Mouse (Mus musculus): ENCODE measurements around the gene Dgke.
"Not testable (repeated sequence)": the region's sequence is repeated elsewhere in the genome, so short reads cannot be mapped to it uniquely, and the experiment has no call there.

Gene Dgke

DNA sequence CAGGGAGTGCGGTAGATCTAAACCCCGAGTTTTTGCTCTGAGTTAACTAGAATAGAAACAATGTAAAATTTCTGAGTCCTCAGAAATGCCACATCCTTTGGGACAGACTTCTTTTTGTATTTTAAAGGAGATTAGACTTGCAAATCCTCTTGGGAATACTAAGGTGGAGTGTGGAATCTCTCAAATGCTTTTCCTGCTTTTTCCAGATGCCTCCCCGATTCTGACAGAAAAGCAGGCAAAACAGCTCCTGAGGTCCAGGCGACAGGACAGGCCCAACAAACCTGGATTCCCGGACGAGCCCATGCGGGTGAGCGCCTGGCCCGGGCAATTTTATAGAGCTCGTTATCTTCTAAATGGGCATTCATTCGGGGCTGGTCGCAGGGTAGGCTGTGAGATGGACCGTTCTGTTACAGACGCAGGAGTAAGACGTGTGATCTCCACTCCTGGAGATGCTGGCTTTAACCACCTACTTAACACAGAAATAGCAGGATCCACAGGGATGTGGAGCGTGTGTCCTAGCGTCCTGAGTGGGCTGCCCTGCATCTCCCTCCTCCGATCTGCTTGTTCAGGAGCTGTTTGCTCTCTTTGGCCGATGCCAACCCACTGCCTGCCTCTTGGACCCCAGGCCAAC is 8.2 kb upstream of the Dgke start:
- DNase-seq (ENCODE audit: low spot score) = no peak

DNA sequence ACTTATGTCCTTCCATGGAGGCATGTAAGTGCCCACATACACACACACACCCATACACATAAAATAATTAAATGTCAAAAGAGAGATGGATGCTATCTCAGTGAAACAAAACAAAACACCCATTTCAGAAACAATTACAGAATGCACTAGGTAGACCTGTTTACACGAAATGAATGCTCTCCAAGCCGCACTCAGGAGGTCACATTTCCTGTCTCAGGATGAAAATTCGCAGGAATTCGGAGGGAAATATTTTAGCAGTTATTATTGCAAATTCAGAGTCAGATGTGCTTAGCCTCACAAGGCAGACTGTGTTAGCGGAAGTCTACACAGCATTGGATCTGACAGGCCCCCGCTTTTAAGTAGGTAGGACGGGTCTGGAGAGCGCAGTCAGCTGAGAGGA is 6.9 kb upstream of the Dgke start, which contains the start of gene Gm525:
TSS of gene Gm525 (plus strand) at position 301 of the 400 bp plus-strand sequence.
- DNase-seq (ENCODE audit: low spot score) = no peak

DNA sequence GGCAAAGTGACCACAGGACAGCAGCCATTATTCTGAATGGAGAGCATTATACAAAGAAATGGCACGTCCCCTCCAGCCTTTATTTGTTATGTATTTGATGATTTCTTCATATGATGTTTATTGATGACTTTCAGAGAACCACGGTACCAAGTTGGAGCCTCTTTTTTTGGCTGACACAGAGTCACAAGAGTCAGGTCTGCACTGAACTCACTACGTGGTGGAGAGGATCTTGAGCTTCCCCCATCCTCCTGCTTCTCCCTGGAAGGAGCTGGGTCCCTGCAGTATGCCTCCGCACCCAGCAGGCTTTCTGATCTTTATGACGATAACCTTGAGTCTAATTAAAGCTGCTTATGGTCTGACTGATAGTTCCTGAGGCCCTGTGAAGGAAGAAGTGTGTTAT is 4.9 kb upstream of the Dgke start:
- DNase-seq (ENCODE audit: low spot score) = no peak

DNA sequence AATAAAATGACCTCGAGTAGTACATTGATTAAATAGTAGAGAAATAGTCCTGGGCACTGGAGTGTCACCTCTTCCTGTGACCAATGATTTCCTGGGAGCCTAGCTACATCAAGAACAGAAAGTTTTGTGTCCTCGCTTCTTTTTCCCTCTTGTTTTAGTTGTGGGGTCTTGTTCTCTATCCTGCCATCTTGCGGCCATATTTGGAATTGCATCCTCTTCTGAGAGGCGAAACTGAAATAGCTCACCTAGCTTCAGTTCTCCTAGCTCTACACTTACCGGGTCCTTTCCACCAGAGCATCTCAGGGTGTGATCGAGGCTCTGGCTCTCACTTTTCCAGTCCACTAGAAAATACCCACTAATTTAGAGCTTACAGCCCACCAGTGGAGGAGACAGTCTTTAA is 2.7 kb upstream of the Dgke start:
- peak; percentile 68 for DNase-seq (ENCODE audit: low spot score)

DNA sequence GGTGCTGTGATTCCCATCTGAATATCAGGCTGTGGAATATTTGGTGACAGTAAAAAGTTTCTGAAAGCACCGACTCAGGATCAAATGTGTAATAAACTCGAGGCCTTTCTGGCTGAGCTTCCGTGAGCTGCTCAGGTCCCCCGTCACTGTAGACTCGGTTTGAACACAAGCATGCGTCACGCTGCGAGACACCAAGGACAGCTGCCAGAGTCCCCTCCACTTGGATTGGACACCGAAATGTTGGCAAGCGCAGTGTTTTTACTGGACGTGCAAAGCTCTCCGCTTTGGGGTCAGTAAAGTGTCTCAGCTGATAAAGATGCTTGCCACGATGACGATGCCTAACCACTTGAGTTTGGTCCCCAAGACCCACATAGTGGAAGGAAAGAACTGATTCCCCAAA is 2.0 kb upstream of the Dgke start:
- no peak for DNase-seq (ENCODE audit: low spot score)

DNA sequence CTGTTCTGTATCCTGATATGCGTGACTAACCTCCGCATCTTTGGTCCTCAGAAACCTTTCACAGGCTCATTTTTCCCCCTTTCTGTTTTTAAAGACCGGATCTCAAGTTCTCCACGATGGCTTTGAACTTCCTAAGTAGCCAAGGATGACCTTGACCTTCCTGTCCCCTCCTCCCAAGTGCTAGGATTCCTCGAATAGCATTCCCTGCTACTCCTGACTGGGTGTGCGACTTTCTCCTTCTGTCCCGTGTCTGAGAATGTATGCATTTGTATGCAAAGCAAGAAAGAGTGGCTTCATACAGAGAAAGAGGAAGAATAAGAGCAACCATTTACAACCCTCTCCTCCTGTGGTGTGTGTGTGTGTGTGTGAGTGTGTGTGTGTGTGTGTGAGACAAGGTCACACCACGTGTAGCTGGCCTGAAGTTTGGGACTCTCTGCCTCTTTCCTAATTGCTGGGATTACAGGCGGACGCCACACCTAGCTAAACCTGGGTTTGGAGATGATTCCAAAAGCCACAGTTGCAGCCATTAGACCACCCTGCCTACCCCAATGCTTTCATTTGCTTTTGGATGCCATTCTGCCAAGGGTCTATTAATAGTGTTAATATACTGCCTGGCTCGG is 1.3 kb upstream of the Dgke start:
- no peak for DNase-seq (ENCODE audit: low spot score)

DNA sequence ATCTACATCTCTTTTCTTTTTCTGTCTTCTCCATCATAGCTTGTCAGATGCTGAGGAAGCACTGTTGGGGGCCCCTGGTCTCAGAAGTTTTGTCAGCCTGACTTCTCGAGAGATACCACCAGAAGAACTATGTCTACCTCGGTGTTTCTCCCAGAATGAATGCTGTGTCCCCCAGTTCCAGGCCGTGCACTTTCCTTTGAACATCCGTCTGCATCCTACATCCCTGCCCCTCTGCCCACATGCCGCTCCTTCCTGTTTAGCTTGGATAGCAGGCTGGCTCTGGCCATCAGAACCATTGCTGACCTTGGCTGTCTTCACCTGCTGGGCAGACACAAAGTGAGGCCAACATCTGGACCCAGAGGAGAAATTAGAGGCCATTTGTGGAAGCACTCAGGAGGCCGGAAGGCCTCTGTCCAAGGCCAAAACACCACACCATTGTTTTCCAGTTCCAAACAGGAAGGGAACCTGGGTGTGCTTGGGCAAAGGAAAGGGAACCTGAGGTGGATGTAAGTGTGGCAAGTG is 712 bp upstream of the Dgke start:
- no peak for DNase-seq (ENCODE audit: low spot score)

DNA sequence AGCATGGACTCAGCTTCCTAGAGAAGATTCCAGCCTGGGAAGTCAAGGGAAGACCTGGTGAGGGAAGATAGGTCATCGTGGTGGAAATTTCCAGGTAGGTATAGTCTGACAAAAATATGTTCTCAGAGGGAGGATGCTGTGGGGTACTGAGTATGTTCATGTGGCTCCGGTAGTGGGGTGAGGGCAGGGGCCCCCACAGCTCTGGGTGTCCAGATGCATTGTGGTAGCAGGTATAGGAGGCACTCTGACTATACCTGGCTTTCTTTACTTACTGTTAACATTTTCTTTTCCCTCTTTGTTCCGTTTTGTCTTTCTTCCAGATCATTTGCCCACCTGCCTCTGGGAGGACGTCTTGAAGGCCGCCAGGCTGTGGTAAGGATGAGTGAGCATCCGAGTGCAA is 524 bp downstream of the Dgke start:
- DNase-seq (ENCODE audit: low spot score) = no peak

DNA sequence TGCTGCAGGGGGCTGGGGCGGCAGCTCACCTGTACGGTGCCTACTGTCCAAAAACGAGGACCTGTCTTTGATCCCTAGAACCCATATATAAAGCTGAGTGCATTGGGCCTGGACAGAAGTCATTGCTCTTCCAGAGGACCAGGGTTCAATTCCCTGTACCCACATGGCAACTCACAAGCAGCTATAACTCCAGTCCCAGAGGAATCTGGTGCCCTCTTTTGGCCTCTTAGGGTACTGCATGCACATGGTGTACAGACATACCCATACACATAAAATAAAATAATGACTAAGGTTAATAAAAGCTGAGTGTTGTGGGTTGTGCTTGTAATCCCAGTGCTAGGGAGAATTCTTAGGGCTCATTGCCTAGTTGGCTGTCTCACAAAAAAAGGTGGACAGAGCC is 1.4 kb downstream of the Dgke start:
- no peak for DNase-seq (ENCODE audit: low spot score)

DNA sequence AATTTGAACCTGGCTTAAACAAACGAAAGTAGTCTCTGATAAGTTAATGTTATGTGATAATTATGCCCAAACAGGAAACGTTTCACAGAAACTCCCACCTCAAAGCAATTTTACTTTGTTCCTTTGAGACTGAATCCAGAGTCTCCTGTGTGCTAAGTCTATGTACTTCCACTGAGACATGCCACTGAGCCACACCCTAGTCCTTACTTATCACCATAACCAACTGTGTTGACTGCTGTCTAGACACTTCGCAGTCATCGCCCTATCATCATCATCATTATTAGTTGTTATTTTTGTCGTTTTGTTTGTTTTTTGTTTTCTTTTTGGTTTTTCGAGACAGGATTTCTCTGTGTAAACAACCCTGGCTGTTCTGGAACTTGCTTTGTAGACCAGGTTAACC is 2.3 kb downstream of the Dgke start:
- DNase-seq (ENCODE audit: low spot score) = no peak

DNA sequence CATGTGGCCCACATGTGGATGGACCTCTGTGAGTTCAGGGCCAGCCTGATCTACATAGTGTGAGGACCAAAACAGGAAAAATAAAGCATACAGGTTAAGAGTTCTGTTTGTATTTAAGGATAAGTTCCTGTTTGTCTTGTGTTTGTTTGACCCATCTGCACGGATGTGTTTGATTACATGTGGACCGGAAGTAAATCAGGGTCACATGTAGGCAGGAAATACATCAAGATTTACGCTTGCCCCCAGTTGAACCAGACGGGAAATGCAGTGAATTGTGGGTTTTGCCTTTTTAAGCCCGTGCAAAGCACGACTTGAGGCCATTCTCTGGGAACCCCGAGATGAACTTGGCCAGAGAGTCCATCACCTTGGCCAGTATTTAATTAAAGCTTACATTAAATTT is 5.3 kb downstream of the Dgke start:
- no peak for DNase-seq (ENCODE audit: low spot score)

DNA sequence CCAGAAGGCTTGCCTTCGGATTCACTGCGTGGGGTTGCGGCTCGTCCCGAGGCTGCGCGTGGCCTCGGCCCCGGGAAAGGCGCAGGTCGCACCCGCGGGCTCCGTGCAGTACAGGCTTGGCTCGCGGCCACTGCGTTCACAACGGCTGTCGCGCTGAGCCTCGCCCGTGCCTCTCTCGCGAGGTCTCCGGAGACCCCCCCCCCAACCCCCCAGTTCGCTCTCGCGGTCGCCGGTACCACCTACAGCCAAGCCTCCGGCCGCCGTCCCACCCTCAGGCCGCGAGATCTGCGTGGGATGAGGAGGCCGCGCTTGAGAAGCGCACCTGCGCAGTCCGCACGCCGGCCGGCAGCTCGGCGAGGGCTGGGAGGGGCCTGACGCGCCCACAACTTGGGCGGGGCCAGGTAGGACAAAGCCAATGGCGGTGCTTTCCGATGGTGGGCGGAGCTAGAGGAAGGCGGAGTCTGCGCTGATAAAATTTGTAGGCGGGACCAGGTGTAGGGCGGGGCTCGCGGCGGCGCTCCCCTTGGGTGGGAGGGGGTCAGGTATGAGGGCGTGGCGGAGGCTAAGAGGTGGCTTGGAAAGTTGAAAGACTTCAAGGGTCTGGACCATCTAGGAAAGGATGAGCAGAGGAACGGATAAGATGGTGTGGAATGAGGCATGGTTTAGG is 6.1 kb downstream of the Dgke start:
- peak; percentile 91 for DNase-seq (ENCODE audit: low spot score)

DNA sequence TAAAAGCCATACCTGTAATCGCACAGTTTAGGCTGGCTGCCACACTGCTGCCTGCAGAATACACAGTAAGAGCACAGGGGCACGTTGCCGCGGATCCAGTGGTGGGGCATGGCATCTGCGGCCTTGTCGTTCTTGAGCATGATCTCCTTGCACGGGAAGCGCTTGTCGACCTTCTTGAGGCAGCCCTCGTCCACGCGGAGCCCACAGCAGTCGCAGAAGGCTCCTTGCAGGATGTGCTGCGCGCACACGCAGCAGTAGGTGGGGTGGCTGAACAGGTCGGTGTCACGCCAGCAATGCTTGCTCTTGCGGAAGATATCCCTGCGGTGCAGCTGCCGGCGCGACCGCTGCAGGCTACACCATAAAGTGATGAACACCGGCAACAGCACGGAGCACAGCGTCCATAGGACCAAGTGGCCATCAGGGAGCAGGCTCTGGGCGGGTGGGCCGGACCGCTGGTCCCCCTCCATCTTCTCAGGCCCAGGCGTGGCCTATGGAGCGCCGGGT is 6.7 kb downstream of the Dgke start:
- peak; percentile 44 for DNase-seq (ENCODE audit: low spot score)

DNA sequence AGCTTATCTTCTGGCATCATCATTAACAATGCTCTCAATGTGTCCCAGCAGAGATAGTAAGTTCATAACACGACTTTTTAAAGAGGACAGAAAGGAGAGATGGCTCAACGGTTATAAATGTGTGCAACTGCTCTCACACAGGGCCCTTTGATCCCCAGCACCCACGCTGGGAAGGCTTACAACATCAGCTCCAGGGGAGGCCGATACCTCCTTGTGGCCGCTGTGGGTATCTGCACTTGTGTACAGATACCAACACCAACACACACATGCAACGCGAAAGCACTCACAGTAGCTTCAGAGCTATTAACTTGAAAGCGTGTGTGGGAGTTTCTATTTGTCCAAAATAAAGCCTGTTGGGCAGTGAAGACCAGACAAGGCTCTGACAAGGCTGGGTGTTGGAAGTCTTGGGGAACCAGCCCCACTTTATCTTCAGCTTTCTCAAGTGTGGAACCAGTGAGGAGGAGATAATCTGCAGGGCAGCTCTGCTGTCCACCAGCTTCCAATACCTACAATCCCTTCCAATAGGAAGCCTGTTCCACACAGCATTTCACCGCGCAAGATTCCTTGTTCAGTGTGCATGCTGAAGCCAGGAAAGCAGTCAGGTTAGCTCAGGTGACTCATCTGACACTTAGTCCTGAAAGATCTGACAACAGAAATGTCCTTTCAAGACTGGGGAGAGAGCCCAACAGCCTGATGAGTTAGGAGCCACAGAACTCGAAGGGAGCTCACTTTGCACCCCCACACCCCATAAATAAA is 8.0 kb downstream of the Dgke start:
- DNase-seq (ENCODE audit: low spot score) = no peak

DNA sequence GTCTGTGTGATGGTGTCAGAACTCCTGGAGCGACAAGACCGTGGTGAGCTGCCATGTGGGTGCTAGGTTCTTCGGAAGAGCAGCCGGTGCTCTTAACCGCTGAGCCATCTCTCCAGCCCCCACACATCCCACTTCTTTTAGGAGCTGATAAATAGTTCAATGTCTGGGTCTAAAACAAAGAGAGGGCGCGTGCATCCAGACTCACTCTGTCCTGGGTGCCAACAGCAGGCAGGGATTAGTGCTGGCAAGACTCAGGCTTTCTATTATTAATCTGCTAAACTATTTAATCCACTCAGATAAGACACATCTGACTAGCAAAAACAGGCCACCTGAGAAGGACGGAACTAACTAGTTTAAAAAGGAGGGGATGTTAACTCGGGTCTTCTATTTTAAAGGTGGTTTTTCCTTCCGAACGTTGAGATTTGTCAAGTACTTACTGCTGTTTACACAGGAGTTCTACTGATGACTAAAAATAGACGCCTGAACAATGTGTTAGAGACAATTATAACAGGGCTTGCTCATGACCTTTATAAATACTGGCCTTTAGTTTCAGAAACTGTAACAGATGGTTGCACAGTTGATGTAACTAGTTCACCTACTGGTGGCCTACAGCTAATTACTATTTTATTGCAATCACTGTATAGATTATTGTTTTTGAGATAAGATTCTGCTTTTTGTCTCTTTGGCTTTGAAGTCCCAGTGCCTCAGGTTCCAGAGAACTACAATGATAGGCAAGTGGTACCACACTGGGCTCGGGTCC is 10.5 kb downstream of the Dgke start:
- DNase-seq (ENCODE audit: low spot score) = peak; percentile 31

DNA sequence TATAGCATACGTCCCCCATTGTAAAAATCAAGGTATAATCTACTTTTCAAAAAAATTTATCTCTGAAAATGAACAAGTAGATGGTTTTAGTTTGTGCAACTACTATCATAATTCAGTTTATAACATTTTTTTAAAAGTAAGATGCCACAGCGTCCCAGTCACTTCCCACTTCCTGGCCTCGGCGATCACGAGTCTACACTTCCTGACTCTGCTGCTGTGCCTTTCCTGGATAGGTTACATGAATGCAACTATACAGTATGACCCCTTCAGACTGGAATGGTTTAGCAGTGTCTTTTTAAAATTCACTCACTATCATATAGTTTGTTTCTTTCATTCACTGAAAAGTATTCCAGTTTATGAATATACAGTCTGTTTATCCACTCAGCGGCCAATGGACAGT is 14.9 kb downstream of the Dgke start:
- DNase-seq (ENCODE audit: low spot score) = no peak

DNA sequence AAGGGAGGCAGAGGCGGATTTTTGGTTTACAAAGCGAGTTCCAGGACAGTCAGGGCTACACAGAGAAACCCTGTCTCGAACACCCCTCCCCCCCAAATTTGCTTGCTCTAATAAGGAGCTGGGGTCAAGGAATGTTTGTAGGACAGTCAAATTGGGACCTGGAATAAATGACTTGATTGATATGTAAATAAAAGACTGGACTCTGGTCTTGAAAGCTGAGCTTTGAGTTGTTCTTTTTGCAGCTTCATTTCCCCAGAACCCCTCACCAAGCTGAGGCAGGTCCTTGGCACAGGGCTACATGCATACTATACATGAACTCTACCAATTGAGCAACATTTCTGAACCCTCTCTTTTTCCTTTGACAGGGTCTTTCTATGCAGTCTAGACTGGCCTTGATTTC is 20.6 kb downstream of the Dgke start:
- no peak for DNase-seq (ENCODE audit: low spot score)

DNA sequence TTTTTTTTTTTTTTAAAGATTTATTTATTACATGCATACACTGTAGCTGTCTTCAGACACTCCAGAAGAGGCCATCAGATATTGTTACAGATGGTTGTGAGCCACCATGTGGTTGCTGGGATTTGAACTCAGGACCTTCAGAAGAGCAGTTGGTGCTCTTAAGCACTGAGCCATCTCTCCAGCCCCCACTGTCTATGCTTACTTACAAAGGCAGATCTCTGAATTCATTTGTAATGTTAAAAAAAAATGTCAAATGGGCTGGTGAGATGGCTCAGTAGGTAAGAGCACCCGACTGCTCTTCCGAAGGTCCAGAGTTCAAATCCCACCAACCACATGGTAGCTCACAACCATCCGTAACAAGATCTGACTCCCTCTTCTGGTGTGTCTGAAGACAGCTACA is 21.1 kb downstream of the Dgke start:
- DNase-seq (ENCODE audit: low spot score) = not testable (repeated sequence)

DNA sequence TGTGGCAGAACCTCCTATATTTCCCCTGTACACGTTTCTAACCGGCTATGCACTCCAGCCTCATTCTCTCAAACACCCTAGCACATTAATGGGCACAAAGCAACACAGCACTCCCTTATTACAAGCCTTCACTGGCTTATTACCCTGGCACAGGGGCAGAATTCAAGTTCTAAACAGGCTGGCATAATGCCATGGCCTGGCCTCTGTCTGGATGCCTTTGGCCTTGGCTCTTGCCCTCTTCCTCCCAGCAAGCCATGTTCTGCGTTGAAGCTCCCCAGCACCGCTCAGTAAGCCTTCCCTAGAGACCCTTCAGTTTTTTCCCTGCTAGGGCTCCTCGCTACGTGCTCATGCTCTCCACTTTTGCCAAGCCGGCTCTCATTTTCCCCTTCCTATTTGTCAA is 23.6 kb downstream of the Dgke start:
- no peak for DNase-seq (ENCODE audit: low spot score)

DNA sequence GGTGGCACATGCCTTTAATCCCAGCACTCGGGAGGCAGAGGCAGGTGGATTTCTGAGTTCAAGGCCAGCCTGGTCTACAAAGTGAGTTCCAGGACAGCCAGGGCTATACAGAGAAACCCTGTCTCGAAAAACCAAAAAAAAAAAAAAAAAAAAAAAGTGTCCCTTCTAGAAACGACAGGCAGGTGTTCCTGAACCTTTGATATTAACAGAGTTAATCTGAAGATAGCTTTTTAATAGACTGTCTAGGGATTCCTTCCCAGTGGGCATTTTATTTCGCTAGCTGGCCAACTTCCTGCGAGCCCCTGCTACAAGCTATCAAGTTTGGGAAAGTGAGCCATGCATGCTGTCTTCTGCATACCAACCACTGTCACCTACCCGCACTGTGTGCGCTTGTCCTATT is 25.6 kb downstream of the Dgke start:
- DNase-seq (ENCODE audit: low spot score) = not testable (repeated sequence)

DNA sequence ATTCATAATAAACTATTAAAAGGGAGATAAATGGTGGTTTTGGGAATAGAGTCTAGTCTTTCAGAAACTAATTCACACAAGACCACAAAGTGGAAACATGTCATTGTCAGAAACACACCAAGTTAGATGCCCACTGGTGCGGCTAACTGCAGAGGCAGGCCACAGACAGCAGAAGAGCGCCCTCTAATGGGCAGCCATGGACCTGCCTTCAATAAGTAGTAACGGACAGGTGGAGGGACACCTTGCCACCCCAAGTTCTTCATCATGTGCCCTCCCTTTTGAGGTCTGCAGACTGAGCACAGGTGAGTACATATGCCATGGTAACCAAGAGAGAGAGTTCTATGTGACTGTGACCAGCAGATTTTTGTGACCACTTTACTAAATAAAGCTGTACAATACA is 27.3 kb downstream of the Dgke start:
- peak; percentile 59 for DNase-seq (ENCODE audit: low spot score)

DNA sequence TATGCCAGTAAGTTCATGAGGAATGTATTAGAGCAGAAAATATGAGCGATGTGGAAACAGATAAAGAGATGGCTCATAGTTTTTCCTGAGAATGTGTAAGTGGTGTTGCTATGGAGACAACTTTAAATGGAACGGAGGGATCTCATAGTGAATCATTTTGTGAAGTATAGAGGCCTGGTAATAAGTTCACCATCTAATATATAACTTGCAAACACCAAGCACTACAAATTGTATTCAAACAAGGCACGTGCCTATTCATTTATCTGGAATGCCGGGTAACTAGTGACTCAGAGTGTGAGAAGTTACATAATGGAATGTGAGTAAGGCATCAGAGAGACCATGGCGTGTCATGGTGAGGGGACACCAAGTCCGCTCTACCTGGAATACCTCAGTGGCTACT is 28.2 kb downstream of the Dgke start:
- no peak for DNase-seq (ENCODE audit: low spot score)

Measured in layer of hippocampus, adult 11-12 months (tissue).